Mouse (Mus musculus): ENCODE data around the gene Ktn1.

DNA sequence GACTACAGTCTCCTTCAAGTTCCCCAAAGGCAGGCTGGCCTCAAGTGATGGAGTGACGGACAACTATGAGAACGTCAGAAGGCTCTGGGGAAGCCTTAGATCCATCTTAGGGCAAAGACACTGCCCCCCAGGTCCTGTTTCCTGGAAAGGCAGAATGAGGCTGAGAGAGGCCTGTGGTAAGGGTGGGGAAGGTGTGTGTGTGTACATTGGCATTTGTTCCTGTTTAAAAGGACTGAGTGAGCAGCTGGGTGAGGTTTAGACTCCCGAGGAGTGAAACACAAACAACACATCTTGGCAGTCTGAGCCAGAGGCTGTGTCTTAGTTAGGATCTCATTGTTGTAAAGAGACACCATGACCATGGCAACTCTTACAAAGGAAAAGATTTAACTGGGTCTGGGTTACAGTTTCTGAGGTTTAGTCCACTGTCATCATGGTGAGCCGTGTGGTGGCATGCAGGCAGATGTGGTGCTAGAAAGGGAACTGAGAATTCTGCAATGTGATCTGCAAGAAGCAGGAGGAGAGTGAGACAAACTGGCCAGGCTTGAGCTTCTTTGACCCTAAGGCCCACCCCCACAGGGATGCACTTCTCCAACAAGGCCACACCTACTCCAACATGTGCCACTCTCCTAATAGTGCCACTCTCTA, 106.1 kb downstream of the Ktn1 start:
- TF ChIP-seq GATA1 (IDR thresholded peaks at IDR 0.05; ENCODE audit: borderline replicate concordance, low read length) (no peak), FLI1 (IDR thresholded peaks at IDR 0.05; ENCODE audit: low read length) (no peak)

Measured in megakaryocyte, embryonic 14.5 days (primary cell).